Mouse (Mus musculus) testis, adult 2 months (tissue): ENCODE data around the gene Ripk1.

ENCODE experiments used
- CTCF ChIP-seq: fragments of 200-500 bp; IDR thresholded peaks from 2 replicates; pipeline ENCODE4 v1.5.1; 2012; ENCODE audit warnings: low read depth, mild to moderate bottlenecking, inconsistent platforms, low read length, moderate library complexity; ENCODE audit not compliant: control insufficient read depth, insufficient read depth, insufficient replicate concordance
- POLR2A ChIP-seq: fragments of 200-500 bp; IDR thresholded peaks from 2 replicates; pipeline ENCODE4 v1.6.1; 2012; ENCODE audit warnings: low read depth, mild to moderate bottlenecking, inconsistent platforms, low read length, moderate library complexity; ENCODE audit not compliant: control insufficient read depth

DNA sequence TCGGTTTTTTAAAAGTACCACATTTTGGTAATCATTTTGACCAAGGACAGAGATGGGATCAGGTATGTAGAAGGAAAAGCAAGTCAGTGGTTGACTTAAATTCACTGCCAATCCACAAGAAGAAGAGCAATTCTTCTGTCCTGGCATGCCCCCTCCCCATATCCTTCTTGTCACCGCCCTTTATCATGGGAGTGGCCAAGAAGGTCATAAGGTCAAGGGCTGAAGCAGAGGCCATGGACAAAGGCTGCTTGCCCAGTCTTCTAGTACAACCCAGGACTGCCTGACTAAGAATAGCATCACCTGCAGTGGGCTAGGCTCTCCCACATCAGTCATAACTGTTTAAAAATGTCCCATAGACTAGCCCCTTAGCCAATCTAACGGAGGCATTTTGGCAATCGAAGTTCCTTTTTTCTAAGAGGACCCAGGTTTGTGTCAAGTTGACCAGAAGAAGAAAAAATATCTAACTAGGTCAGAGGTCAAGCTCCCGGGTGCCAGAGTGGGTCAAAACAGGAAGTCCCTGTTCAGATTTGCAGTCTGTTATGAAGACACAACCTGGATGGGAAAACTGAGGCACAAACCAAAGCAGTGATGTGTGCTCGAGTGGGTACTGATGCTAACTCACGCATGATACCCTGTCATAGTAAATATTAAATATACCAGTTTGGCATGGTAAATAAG is 41.7 kb downstream of the Ripk1 start:
- TF ChIP-seq POLR2A (no peak), CTCF (no peak)
